Mouse (Mus musculus) bone marrow macrophage, adult 2 months (primary cell): ENCODE measurements around the gene Cabp4. TPM values are rescaled to one million over a fixed set of nuclear protein-coding genes. Genes with fewer than 3 reads are reported as not detected.

ENCODE experiments used
- H3K27ac ChIP-seq: 2 replicates; pipeline ENCODE4 v1.5.1; 2012; ENCODE audit warnings: low read depth, low read length; ENCODE audit not compliant: insufficient read depth
- H3K4me1 ChIP-seq: 2 replicates; pipeline ENCODE4 v1.6.1; 2012; ENCODE audit warnings: low read length; ENCODE audit not compliant: control insufficient read depth, insufficient read depth
- H3K4me3 ChIP-seq: 2 replicates; pipeline ENCODE4 v1.5.1; 2012; ENCODE audit warnings: mild to moderate bottlenecking, low read length, moderate library complexity; ENCODE audit not compliant: insufficient read depth
- CTCF ChIP-seq: IDR thresholded peaks from 2 replicates; pipeline ENCODE4 v1.5.1; 2012; ENCODE audit warnings: low read depth, mild to moderate bottlenecking, low read length, moderate library complexity
- POLR2A ChIP-seq: IDR thresholded peaks from 2 replicates; pipeline ENCODE4 v1.6.1; 2012; ENCODE audit warnings: mild to moderate bottlenecking, low read depth, low read length, borderline replicate concordance
- polyA plus RNA-seq: library from polyadenylated mRNA; stranded (reverse); fragments of >200 nt; gene quantifications from 2 replicates; pipeline ENCODE4 v1.2.4, GENCODE M21; 2012; ENCODE audit not compliant: missing spikeins, insufficient read depth, insufficient read length

Cabp4 gene
- polyA plus RNA-seq, 1 experiment, result not detected

DNA sequence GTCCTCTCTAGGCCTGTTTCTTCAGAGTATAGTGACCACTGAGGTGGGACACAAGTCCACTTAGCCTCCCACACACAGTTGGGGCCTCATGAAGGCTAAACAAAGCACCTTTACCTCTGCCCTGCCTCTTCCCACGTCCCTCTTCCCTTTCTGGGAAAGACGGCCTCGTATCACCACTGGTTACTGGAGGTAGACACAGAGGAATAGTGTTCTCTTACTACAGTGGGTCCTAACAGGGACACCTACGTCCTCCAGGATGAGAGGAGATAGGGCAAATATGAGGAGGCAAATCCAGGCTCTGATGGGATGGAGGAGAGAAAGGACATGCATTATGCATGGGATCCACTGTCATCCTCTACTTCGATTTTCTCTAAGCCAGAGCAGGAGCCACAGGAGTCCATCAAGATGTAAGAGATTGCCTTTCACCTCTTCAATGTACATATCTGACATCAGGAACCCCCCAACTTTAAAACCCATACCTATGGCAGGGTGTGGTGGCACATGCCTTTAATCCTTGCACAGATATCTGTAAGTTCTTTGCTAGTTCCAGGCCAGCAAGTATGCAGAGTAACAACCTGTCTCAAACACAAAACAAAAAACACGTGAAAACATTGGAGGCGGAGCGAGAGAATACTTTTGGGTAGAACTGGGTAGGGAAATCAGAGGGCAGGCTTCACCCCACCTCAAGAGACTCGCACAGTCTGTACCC lies 4.1 kb upstream of the Cabp4 start:
- TF ChIP-seq CTCF (no peak), POLR2A (no peak)
- Histone ChIP-seq H3K4me3 (0 out of 2 replicates have a peak overlapping the region, but pooled peaks have one; percentile 13), H3K27ac (peak overlapping the region; percentile 67), H3K4me1 (peaks cover 54% of the 10 kb centered on the region)

DNA sequence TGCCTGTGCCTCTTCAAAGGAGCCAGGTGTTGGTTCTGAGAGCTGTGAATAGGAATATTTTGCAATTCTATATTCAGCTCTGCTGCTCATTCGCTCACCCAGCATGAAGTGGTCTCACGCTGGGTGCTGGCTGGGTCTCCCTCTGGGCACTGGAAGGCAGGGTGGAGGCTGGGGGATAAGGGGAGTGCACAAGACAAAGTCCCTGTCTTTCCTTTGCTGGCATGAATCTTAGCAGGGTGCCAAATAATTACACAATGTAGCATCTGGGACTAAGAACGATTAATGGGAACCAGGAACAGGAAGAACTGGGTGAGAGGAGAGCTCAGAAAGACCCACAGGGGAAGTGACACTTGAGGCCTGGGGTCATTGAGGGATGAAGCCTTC lies 3.2 kb upstream of the Cabp4 start:
- TF ChIP-seq POLR2A, result no peak
- Histone ChIP-seq H3K4me1 (peaks cover 54% of the 10 kb centered on the region), H3K4me3 (no peak overlapping the region), H3K27ac (peak overlapping the region; percentile 67)

DNA sequence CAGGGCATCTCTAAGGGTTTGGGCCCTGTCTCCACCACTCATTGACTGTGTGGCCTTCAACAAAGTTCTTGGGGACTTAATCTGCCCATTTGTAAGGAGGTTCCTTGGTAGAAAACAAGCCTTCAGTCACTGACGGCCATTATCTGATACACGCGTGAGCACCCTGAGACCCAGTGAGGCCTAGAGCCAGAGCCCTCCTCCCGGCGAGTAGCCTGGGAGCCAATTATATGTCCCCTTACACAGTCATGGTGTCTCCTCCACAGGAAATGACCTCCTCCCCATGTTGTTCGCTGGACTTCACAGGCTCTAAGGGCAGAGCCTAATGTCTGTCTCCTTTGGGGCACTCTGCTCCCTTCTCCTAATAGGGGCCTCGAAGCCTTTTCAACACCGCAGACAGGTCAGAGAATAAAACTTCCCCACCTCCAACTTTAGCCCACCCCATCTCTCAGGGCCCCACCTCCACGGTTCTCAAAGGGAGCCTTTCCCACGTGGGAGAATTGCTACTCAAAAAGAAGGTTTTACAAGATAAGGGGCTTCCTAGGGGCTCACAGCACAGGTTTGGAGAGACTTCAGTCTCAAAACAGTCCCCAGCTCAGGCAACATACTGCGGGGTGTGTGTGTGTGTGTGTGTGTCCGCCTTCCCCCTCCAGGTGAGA lies 2.7 kb upstream of the Cabp4 start:
- H3K4me1 ChIP-seq, result peaks cover 54% of the 10 kb centered on the region
- H3K4me3 ChIP-seq, result no peak overlapping the region
- peak overlapping the region; percentile 67 for H3K27ac ChIP-seq
- TF ChIP-seq POLR2A (no peak), CTCF (no peak)

DNA sequence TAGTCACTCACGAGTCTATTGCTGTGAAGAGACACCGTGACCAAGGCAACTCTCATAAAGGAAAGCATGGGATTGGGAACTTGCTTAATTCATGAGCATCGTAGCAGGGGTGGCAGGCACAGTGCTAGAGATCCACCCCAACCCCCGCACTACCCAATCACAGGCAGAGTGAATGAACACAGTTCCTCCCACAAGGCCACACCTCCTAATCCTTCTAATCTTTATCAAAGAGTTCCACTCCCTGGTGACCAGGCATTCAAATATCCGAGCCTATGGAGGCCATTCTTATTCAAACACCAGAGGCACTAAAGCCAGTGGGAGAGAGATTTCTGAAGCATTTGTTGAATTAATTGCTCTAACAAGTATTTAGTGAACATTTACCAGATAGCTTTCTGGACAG lies 2.1 kb upstream of the Cabp4 start:
- Histone ChIP-seq H3K4me1 (peaks cover 54% of the 10 kb centered on the region), H3K27ac (0 out of 2 replicates have a peak overlapping the region, but pooled peaks have one; percentile 9)

DNA sequence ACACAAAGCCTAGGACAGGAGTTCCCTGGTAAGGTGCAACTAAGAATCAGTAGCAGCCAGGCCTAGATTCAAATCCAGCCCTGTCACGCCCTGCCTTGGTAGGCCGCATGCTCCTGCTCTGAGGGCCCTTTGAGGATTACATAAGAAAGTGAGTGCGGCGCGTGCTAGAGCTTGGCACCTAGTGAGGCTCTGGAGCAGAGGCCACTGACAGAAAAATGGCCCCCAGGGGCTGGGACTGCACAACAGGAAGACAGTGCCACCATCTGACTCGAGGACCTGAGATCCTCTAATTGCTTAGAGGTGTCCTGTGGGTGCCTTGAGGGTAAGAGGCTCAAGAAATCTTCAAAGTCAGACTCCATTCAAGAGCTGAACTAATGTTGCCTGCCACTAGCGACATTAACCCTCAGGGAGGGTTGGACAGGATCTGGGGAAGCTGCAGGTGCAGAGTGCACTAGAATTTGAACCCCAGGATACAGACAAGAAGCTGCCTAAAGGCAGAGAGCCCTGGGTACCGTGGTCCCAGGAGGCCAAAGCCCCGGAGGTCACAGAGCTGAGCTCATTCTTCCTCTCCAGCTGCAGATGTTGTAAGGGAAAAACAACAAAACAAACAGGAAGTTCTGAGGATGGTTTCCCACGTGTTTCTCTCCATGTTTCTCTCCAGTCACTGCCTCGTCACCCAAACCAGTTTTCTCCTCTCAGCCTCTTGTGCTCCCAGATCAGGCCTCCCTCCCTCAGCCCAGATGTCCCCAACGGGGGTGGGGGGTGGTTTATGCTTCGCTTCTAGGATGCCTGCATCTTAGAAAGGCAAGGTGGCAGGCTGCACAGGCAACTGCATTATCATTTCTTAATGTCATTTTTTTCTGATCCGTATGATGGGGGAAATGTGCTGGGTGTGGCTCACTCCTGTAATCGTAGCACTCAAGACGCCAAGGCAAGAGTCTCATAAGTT lies 991 bp upstream of the Cabp4 start:
- peaks cover 49% of the 10 kb centered on the region for H3K4me1 ChIP-seq
- peak overlapping the region; percentile 70 for H3K27ac ChIP-seq

More for the DNA sequence above, 2.1 kb upstream of the Cabp4 start:
- no peak for TF ChIP-seq CTCF
- TF ChIP-seq POLR2A, result no peak
- no peak overlapping the region for H3K4me3 ChIP-seq

DNA sequence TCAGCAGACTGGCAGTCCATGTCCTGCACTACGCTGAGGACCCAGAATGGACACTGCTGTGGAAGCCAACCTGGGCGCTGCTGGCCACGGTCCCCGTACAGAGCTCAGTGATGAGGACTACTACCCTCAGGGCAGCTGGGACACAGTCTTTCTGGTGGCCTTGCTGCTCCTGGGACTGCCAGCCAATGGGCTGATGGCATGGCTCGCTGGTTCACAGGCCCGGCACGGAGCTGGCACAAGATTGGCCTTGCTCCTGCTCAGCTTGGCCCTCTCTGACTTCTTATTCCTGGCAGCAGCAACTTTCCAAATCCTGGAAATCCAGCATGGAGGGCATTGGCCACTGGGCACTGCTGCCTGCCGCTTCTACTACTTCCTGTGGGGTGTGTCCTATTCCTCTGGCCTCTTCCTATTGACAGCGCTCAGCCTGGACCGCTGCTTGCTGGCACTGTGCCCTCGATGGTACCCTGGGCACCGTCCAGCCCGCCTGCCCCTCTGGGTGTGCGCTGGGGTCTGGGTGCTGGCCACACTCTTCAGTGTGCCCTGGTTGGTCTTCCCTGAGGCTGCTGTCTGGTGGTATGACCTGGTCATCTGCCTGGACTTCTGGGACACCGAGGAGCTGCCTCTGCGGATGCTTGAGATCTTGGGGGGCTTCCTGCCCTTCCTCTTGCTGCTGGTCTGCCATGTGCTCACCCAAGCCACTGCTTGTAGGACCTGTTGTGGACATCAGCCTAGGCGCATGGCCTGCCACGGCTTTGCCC lies 1.2 kb downstream of the Cabp4 start:
- TF ChIP-seq CTCF (no peak), POLR2A (no peak)
- Histone ChIP-seq H3K4me1 (peaks cover 45% of the 10 kb centered on the region), H3K4me3 (no peak overlapping the region), H3K27ac (no peak overlapping the region)

More for the DNA sequence above, 991 bp upstream of the Cabp4 start:
- no peak overlapping the region for H3K4me3 ChIP-seq
- TF ChIP-seq POLR2A, result no peak
- no peak for TF ChIP-seq CTCF

DNA sequence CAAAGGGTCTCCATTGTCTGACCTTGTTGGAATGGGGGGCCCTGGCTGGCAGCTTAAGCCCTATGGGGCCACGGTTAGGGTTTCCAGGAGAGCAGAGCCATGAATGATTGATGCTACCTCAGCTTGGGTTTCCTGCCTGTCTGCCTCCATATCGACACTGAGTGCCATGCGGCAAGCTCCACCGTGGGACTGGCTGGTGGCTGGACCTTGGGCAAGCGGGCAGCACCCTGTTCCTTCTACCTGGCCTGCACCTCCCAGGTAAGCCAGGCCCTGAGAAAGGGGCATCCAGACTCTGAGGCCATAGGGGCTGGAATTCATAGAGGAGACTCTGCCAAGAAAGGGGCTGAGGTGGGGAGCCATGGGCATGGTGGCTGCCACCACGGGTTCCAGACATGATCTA lies 3.7 kb downstream of the Cabp4 start:
- TF ChIP-seq CTCF, result no peak
- no peak for TF ChIP-seq POLR2A
- Histone ChIP-seq H3K4me3 (no peak overlapping the region), H3K27ac (no peak overlapping the region), H3K4me1 (peaks cover 34% of the 10 kb centered on the region)

DNA sequence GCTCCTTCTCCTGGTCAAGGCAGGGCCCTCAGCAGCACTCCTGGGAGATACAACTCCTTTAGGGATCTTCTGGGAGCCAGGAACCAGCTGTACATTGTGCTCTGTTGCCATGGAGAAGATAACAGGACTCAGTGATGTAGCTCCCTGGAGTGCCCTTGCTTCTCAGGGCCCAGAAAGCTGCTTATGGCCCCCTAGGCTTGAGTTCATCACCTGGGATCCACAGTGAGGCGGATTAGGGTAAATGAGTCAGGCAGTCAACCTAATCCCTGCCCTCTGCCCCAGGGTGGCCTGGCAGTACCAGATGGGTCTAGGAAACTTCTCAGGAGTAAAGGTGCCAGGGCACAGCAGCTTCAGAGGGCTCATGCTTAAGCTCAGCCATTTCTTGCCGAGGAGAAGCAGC lies 4.4 kb downstream of the Cabp4 start, which contains the start of gene Gpr152:
Gpr152 (plus strand) TSS at position 342 of the 400 bp plus-strand sequence.
- H3K4me3 ChIP-seq, result no peak within 1 kb of the TSS
- TF ChIP-seq POLR2A (no peak), CTCF (no peak)
- H3K27ac ChIP-seq, result no peak within 1 kb of the TSS
- H3K4me1 ChIP-seq, result peaks cover 32% of the 10 kb centered on the region

DNA sequence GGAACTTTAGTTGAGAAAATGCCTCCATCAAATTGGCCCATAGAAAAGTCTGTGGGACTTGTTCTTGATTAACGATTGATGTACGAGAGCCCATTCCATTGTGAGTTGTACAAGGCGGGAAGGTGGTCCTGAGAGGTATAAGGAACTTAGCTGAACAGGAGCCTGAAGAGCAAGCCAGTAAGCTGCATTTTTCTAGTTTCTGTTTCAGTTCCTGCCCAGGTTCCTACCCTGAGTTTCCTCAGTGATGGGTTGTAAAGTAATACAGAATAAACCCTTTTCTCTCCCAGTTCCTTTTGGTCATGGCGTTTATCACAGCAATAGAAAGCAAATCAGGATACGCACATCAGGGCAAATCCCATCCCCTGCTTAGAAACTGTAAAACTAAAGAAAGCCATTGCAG lies 5.9 kb downstream of the Cabp4 start:
- Histone ChIP-seq H3K27ac (no peak overlapping the region), H3K4me1 (peaks cover 20% of the 10 kb centered on the region), H3K4me3 (no peak overlapping the region)
- TF ChIP-seq CTCF (no peak), POLR2A (no peak)
